Mouse (Mus musculus): ENCODE results near the gene Ldhal6b.
A peak's percentile ranks its signal among the peaks of the same experiment; 100 is the strongest.
"Not testable (repeated sequence)": the region's sequence is repeated elsewhere in the genome, so short reads cannot be mapped to it uniquely, and the experiment has no call there.

The Ldhal6b gene

DNA sequence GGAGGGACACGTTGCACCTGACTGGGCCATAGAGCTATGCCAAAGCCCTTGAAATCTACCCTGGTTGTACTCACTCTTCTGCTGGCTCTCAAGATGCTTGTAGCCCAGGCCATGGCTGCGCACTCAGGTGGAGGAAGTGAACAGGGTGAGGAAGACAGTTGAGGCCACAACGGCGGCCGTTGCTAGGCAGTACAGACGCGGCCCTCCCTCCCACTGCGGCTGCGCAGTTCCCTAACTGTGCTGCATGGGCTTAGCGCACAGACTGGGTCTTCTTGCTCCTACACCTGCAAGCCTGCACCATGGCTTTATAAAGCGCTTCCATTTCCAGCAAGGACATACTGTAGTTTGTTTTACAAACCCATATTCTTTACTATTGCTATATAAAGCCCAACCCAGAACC, at the start of gene Ldhal6b:
TSS of gene Ldhal6b (minus strand) at position 223 of the 400 bp plus-strand sequence.
- DNase-seq (ENCODE audit: low spot score), result no peak

DNA sequence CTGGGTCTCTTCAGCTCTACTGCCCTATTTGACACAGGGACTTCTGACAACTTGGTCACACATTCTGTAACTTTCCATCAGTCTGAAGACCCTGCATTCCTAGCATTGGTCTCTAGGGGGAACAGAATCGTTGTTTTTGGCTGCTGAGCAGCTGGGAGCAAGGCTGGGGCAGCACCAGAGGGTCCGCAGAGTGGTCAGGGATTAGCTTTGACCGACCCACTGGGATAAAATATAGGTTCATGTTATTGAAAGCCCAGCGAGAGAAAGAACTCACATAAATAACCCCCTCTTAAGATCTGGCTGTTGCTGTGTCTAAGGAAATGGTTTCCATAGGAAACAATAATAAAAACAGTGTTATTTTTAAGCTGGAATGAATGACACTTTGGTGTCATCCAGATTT, 48.6 kb upstream of the Ldhal6b start:
- no peak for DNase-seq (ENCODE audit: low spot score)

DNA sequence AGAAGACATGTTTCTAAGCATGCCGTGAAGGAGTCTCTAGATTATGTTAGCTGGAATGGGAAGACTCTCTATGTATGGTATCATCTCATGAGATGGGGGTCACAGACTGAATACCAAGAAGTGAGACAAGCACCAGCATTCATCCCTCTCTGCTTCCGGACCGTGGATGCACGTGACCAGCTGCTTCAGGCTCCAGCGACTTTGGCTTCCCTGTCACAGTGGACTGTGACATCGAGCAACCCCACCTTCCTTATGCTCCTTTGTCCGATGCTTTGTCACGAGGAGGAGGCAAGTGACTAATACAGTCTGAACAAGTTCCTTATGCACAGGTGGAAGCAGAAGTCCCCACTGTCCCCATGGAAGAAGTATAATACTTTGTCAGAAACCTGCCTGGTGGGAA, 48.2 kb upstream of the Ldhal6b start:
- DNase-seq (ENCODE audit: low spot score), result no peak

DNA sequence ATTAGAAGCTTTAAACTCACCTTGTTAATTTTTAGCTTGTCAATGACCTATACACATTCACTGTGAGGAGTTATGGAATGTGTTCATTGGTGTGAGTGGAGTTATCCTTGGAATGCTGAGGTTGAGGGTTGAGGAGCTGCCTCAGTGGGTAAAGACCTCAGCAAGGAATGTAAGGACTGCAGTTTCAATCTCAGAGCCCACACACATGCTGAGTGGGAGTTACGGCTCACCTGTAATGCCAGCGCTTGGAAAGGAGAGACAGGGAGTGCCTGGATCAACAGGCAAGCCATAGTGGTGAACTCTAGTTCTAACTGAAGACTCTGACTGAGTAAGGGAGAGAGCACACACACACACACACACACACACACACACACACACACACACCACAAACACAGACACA, 45.3 kb upstream of the Ldhal6b start:
- DNase-seq (ENCODE audit: low spot score), result no peak

DNA sequence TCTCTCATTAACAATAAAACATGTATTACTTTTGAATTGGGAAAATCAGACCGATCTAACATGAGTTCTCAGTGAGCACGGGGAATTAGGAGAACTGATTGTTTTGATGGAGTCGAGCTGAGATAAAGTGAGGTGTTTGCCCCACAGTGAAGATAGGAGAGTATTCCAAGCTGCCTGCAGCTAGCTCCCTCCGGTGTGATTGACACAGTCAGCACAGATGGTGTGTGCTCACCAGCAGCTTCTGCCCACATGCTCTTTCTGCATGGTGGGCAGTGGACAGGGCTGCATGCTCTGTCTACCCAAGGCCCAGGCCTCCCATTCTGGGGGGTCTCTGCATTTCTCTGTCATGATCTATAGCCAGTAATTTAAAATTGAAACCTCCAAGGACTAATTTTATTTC, 35.1 kb upstream of the Ldhal6b start:
- no peak for DNase-seq (ENCODE audit: low spot score)

DNA sequence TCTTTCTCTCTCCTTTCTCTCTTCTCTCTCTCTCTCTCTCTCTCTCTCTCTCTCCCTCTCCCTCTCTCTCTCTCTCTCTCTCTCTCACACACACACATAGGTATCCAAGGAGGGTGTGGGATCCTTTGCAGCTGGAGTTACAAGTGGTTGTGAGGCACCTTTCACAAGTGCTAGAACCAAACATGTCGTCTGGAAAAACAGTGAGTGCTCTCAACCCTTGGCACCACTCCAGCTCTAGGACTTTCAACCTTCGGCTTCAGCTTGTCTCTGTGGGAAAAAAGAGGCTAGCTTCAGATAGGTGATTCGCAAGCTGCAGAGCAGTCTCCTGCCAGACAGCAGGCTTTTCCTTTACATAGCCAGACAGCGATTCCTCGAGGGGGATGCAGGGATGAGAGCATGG, 25.2 kb upstream of the Ldhal6b start:
- DNase-seq (ENCODE audit: low spot score), result no peak

DNA sequence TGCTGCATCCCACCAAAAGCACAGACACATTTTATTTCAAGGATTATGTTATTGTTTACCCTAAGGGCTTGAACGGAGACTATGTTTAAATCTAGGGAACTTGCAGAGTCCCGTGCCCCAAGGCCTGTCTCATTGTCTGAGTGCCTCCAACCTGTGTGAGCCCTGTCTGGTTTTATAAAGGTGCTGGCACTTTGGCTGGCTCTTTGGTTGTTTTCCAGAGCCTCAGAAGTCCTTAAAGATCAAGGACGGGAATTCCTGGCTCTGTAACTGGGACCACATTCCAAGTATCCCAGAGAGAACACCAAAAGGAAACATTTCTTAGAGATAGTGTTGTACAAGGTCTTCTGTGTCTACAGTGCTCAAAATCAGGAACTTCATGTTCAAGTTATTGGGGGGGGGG, 24.7 kb upstream of the Ldhal6b start:
- no peak for DNase-seq (ENCODE audit: low spot score)

DNA sequence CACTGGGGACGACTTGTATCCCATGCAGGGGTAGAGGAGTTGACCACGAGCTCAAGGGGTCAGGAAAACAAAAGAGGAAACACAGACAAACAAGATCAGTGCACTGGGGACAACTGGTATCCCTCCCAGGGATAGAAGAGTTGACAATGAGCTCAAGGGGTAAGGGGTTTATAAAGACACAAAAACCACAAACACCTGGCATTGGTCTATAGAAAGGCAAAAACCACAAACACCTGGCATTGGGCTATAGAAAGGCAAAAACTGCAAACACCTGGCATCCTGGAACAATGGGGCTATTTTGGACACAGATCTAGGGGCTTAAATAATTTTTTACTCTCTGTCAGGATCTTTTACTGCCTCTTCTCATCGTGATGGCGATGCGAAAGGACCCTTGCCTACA, 23.8 kb upstream of the Ldhal6b start:
- not testable (repeated sequence) for DNase-seq (ENCODE audit: low spot score)

DNA sequence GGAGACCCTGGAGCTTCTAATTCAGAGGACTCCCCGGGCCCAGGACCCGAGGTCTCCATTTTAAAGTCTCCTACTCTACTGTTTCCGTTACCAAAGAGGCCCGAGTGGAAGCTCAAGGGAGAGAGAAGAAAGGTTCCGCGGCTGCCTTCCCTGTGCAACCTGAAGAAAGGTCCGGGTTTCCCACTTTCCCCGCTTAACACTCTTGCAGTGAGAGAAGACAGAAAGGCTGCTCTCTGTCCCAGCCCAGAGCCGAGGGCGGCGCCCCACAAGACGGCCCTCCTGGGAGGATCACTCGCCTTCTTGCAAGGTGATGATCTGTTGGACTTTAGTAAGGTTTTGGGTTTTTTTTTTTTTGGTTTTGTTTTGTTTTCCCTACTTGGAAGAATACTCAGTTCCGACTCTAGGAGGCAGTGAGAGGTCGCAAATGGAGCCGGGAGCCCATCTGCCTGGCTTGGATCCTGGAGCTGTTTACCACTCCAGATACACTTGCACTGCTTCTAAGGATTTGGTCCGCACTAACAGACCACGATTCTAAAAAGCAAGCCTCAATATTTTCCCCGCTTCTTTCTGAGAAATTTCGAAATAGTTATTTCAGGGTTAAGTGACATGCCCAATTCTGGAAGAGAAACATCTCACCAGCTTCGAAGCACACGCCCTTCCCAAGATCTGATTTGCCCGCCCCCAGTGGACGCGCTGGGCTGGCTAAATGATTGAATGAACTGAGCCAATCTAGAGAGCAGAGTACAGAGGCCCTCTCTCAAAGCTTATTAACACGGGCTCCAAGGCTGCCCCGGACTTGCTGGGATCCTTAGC, 21.8 kb upstream of the Ldhal6b start, which contains the start of gene Tmem242:
TSS of gene Tmem242 (minus strand) at position 101 of the 813 bp plus-strand sequence.
- peak; percentile 95 for DNase-seq (ENCODE audit: low spot score)

DNA sequence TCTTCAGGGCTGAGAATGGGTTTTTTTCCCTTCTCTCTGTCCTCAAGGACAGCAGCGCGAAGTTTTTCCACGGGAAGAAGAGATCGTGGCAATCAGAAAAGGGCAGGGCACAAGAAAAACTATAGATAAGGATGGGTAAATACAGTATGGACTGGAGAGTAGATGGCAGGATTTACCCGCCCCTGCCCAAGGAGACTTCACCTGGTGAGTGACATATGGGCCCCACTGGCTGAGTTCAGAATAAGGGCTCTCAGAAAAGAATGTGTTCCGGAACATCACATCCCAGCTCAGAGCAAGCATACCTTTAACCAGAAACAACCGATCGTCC, 21.2 kb upstream of the Ldhal6b start:
- no peak for DNase-seq (ENCODE audit: low spot score)

DNA sequence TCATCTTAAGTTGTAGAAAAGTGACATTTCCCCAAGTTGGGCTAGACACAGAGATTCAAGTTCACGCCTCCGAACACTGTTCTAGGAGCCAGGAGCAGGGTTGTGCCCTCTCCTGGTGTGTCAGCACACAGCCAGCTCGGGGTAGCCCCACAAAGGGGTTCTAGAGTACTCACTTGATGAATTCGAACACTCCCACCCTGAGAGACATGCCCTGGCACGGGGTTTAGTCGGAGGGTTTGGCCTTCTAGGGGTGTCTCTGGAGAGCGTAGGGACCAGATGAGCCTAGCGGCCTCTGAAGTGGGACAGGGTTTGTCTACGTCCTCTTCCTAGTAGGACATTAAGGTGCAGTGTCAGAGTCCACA, 11.2 kb upstream of the Ldhal6b start:
- no peak for DNase-seq (ENCODE audit: low spot score)

DNA sequence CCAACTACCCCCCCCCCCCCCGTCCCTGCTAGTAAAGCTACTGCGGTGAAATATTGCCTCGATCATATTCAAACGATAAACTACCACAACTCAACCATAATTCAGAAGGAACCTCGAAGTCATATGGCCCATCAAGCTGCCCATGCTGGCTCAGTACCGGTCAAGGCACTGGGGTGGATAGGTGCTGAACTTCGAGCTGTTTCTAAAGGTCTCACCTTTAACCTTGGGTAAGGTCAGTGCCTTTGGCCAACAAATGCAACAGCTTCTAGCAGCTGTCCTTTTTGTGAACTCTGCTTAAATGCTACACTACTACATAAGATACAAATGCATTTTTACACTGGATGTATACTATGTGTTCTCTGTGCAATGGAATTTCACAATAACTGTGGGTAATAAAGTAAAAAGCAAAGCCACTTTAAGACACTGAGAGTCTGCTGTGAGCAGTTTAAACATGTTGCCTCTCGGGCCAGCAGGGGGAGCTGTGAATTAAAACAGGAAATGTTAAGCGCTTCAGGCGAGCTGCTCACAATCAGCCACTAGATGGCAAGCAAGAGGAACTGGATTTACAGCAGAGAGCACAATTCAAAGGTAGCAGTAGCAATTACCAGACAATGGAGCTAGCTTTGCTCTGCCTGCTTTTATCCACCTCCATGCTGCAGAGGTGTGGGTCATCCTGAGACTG, 10.7 kb upstream of the Ldhal6b start:
- peak; percentile 76 for DNase-seq (ENCODE audit: low spot score)

DNA sequence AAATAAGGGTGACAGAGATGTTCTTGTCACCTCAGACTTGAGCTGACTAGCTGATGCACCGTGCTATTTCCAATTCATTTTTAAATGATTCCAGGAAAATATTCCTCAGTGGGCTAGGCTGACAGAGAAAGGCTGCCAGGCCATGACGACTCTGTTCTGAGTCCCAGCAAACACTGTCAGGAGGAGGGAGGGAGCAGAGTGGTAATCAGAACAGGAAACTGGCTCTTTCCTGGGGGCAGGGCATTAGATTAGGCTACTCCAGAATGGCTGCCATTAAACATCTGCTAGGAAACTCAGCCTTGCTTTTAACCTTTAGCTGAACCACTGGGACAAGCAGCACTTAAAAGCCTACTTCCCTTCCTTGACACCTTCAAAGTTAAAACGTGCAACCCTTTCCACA, 6.6 kb upstream of the Ldhal6b start:
- DNase-seq (ENCODE audit: low spot score), result no peak

DNA sequence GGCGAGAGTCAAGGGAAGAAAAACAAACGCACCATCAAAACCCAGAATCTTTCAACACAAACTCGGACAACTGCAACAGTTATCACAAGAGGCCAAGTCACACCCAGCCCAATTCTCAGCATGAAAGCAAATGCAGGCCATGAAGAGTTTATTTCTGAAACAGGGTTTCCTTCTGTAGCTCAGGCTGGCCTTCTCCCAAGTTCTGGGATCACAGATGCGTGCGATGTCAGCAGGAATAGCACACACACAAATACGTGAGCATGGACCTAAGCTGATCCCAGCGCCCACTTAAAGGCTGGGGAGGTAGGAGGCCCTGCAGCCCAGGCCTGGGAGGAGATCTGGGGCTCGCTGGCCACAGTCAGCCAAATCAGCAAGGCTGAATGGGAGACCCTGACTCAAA, 5.6 kb upstream of the Ldhal6b start:
- DNase-seq (ENCODE audit: low spot score), result no peak

DNA sequence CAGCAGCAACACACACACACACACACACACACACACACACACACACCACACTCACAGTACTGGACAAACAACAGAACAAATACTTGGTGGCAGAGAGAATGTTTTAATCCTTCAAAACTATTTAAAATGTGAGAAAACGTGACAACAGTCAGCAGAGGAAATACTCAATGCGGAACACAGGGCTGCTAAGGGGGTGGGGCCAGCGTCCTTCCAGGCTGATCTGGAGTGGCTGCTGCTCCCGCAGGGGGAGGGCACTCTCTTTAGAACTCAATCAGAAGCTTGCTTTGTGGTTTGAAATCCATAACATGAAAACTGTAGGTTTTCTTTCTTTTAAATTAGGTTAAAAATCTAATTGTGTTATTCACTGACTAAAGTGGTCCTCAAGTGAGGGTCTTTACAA, 3.3 kb upstream of the Ldhal6b start:
- DNase-seq (ENCODE audit: low spot score), result no peak

DNA sequence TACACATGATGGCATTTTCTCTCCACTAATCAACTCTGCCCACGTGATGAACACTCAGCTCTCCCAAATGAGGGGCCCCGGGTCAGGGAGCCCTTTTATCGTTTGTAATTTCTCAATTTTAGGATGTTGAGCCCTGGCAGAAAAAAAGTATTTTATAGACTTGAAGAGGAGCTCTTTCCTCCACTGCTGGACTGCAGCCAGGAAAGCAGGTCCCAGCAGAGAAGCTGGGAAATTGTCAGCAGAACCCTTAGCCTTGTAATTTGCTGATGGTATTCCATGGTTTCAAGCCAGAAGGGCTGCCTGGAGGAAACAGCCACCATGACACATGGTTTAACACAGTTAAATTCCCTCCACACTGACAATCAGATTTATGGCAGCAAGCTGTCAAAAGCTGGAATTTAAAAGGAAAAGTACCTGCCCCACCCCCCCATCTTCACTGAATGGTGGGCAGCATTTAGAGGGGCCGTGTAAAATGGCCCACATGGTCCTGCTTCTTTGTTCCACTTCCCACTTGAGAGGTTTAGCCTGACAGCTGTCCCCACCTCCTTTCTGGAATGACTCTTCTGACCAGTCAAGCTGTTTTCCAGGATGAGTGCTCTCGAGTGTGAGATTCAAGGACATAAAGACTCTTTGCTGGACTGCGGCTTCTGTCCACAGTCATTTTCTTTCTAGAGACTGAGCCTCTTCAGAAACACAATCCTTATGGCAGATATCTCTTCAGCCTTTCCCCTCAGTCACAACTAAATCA, 1.4 kb upstream of the Ldhal6b start:
- no peak for DNase-seq (ENCODE audit: low spot score)

DNA sequence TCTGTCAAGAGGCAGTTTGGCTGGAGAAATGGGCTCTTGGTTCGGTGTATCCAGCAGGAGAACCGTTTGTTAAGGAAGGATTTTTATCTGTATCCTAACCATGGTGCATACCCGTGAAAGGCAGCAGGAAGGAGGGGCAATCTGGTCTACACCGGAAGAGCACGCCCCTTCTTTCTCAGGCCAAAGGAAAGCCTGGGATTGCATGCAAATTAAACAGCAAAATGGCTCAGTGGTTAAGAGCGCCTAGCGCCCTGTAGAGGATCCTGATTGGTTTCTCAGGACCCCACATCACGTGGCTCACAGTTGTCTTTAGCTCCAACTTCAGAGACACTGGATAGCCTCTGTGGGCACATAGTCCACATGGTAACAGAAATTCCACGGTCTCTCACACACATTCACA, 489 bp upstream of the Ldhal6b start:
- DNase-seq (ENCODE audit: low spot score), result no peak

DNA sequence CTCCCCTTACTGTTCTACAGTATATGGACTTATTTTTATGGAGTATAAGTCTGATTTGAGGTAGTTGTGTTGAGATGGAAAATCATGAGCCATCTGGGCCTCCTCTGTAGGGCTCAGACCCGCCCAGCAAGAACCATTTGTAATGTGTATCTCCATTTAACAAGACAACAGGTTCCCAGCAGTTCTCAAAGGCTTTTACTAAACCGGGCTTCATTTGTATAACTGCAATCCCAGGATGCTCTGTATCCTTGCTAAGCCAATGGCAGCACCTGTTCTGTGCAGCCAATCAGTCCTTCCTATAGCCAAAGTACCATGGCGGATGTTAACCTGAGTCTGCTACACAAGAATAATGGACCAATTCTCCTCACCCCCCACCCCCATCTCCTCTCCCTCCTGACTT, 2.0 kb downstream of the Ldhal6b start:
- no peak for DNase-seq (ENCODE audit: low spot score)

DNA sequence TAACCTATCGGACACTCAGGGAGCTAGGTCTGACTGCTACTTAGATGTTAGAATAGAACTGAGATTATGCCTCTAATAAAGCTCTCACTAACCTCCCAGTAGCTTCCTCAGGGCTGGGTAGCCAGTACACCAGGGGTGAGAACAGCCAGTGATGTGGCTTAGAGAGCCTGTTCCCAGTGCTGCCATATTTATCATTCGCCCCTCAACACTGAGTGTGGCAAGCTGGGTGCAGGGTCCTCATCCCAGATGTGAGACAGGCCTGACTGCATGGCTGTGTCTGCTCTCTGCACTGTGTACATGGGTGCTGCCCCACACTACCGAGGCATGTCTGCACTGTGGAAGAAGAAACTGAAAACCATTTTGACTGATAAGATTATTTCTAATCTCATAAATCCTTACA, 4.5 kb downstream of the Ldhal6b start:
- DNase-seq (ENCODE audit: low spot score), result no peak

DNA sequence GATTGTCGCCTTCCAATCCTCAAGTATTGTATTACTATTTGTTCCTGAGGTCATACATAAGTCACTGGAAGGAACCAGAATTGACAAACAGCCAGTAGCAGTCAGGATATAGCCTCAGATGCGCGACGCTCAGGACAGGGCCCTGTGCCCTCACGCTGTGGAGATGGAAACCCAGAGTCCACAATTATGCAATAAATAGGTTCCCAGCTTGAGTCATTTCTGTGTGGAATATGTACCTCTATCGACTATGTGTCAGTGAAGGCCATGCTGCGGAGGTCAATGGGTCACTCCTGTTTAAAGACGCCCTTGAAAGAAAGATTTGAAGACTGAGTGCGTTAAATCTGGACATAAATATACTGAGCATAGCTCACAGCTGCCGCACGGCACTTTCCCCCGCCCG, 5.2 kb downstream of the Ldhal6b start:
- no peak for DNase-seq (ENCODE audit: low spot score)

DNA sequence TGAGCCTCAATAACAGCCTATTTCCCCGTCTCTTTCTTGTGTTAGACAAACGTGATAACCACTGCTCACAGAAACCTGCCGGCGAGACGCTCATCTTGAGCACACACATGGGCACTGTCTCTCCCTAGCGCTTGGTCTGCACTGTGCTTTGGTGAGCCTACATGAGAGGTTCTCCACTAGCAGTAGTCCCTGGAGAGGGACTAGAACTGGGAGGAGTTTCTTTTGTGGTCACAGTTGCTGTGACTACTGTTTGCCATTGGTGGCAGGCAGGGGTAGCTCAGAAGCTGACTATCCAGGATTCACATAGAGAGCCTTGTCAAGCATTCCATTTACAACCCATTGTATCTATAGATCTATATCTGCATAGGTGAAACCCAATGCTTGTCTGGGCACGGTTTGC, 5.8 kb downstream of the Ldhal6b start:
- DNase-seq (ENCODE audit: low spot score), result no peak

DNA sequence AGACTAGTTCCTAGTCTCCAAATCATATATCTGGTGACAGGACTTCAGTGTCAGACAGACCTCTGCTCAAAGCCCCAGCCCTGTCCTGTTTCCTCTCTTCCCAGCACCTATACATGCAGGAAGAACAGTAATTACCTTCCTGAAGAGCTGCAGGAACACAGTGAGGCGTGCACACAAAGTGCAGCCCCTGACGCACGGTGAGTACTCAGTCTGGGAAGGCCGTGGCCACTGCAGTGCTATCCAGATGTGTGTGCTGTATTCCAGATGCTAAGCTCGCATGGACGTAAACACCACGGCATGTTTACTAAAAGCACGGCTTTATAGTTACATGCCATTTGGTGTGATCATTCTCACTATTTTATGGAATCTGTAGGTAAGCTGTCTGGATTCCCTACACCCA, 6.3 kb downstream of the Ldhal6b start:
- DNase-seq (ENCODE audit: low spot score), result no peak

DNA sequence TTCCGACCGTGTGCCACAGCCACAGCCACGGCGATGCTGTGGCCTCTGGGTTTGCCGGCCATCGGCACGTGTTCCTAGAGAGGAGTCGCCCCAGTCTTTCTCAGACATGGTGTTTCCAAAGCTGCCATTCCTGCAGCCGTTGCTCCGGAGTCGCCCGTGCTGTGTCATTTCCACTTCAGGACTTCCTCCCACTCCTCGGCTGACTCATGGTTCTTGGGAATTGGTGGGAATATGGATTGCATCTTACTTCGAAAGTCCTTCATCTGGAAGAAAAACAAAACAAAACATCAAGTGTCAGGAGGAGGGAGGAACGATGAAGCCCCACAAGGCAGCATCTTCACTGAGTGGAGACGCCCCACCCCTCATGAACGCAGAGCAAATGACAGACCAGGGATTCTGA, 7.4 kb downstream of the Ldhal6b start:
- DNase-seq (ENCODE audit: low spot score), result no peak
